Mouse (Mus musculus) stomach, postnatal 0 days (tissue): ENCODE data around the gene Hint1.

Experiments used
- CTCF ChIP-seq: IDR thresholded peaks from 2 replicates; pipeline ENCODE4 v1.5.1; 2016; ENCODE audit warnings: antibody characterized with exemption, low read depth, mild to moderate bottlenecking, moderate library complexity
- EP300 ChIP-seq: optimal IDR thresholded peaks from 2 replicates; pipeline ENCODE3; 2016; ENCODE audit warnings: antibody characterized with exemption

- TF ChIP-seq CTCF, result no peak
- TF ChIP-seq EP300, result no peak
Observed at GRCm38 (mm10) chr11:54845470-54846442, 20.4 kb upstream of the Hint1 start.
